Mouse (Mus musculus) embryo, embryonic 10 days (tissue): Measurements from ENCODE around the gene Per2.
"Not testable (repeated sequence)": the region's sequence is repeated elsewhere in the genome, so short reads cannot be mapped to it uniquely, and the experiment has no call there.

Experiments
- DNase-seq: peaks from one replicate; pipeline ENCODE4 v3.0.0-alpha.2; 2015; ENCODE audit warnings: low spot score

Gene Per2

DNA sequence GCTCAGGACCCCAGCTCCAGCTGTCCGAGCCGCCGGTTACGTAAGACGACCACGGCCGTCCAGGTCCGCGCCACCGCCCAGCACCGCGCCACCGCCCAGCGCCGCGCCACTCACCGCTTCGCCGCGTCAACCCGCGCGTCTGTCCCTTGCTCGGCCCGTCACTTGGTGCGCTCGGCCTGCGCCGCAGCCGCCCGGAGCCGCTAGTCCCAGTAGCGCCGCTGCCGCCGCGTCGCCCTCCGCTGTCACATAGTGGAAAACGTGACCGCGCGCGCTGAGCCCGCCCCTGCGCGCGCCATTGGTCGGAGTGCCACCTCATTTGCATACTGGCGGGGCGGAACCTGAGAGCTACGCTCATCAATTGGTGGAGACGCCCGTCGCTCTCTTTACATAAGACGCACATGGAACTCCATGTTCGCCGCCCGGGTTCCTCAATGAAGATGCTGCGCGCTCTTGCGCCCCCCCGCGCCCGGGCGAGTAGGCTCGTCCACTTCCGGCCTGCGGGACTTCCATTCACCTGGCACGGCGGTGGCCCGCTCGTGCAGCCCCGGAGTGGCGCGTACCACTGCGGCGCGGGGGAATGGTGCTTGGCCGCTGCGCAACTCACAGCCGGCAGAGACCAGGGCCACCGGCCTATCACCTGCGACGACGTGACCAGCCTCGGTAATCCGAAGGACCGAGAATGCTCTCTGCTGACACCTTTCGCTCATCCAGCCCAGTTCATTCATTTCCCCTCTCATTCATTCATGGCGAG lies at the start of gene Per2:
Per2 (minus strand) TSS at position 266 of the 751 bp plus-strand sequence.
- peak; percentile 99 for DNase-seq

DNA sequence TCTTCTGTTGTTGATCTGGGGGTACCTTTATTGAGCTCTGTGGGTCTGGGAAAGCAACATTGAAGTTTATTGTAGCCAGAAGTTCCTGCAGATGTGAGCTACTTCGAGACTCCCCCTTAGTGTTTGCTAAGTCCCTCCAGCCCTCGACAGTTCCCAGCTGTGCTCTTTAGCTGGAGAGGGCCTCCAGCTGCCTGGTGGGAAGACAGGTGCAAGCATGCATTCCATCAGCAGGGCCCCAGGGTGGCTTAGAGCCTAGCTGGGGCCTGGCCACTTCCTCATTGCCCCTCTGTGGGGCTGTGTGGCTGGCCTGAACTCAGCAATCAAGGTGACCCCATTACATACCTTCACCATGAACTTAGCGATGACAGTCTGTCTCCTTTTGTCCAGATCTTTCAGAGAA lies 45.5 kb upstream of the Per2 start:
- no peak for DNase-seq

- DNase-seq, result no peak
These were observed 39.5 kb upstream of the Per2 start for GRCm38 (mm10) chr1:91498579-91498978.

DNA sequence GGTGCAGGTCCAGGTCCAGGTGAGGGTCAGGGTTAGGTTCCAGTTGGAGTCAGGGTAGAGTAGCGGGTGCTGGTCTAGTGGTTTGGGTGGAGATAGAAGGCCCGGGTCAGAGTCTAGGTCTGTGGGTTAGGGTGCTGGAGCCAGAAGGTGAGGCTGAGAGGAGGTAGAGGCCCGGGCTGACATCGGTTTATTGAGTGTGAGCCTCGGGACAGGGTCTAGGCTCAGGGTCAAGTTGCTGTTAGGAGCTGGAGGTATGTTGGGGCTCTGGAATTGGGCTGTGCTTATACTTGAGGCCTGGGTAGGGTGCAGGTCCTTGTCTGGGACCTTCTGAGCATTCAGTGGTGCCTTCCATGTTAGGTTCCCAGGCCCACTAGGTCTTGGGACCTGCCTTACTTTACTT lies 36.2 kb upstream of the Per2 start:
- no peak for DNase-seq

- peak; percentile 93 for DNase-seq
These were observed 35.5 kb upstream of the Per2 start, which contains the start of gene Traf3ip1 for GRCm38 (mm10) chr1:91494457-91495140. TSS of gene Traf3ip1 (plus strand) at chr1:91494647.

- no peak for DNase-seq
These were observed 34.8 kb upstream of the Per2 start for GRCm38 (mm10) chr1:91493938-91494337.

DNA sequence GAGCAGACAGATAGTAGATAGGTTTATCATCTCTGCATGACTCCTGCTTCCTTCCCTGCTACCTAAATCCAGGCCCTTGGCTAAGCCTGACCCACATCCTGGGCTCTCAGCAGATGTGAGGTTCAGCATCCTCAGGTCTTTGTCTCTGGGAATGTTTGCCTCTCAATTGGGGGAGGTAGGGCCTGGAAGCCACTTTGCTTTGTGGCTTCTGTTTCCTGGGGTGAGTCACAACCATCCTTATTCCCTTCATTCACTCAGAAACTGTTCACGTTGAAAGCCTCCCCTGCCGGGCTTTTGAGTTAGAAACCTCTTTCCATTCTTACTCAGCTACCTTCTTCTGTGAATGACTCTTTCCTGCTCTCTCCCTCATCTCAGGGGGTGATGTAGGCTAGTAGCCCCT lies 33.6 kb upstream of the Per2 start:
- no peak for DNase-seq

GRCm38 (mm10) chr1:91490322-91490721 lies 31.2 kb upstream of the Per2 start:
- DNase-seq, result no peak

GRCm38 (mm10) chr1:91486165-91486564 lies 27.0 kb upstream of the Per2 start:
- DNase-seq, result no peak

GRCm38 (mm10) chr1:91485422-91485821 lies 26.3 kb upstream of the Per2 start:
- DNase-seq, result no peak

DNA sequence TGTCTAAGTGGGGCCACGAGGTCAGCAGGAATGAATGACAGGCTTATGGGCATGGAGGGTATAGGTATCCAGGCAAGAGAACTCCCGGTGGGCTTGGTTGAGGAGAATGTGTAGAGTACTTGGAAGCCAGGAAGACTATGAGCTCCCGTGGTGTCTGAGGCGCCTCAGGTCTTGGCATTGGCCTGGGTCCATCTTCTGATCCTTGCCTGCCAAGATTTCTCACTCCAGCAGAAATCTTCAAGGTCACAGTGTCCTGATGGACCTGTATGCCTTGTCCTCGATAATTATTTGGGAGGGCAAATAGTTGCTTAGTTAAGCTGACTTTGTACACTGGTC lies 24.9 kb upstream of the Per2 start:
- DNase-seq, result no peak

- DNase-seq, result peak; percentile 92
These were observed 24.3 kb upstream of the Per2 start for GRCm38 (mm10) chr1:91483304-91484010.

- DNase-seq, result no peak
These were observed 23.6 kb upstream of the Per2 start for GRCm38 (mm10) chr1:91482616-91483211.

DNA sequence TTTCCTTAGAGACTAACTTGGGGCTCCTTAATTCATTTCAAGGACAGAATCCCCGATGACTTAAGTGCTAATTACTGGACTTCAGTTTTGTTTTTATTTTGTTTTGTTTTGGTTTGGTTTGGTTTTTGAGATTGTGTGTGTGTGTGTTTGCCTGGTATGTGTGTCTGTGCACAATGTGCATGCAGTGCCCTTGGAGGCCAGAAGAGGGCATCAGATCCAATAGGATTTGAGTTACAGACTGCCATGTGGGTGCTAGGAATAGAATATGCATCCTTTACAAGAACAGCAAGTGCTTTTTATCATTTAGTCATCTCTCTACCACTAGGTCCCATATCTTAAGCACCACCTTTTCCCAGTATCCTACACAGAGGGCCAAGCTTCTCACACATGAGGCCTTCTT lies 19.8 kb upstream of the Per2 start:
- DNase-seq, result no peak

DNA sequence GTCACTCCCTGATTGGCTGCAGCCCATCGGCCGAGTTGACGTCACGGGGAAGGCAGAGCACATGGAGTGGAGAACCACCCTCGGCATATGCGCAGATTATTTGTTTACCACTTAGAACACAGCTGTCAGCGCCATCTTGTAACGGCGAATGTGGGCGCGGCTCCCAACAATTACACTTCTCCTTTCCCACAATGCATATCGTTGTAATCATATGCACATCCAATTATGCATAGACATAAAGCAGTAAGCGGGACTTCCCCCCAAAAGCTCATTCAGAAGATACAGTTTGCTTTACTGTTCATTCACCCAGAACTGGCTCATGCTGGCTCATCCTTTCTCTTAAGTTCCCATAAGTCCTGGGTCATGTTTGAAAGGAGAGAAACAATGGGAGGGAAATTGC lies 19.0 kb upstream of the Per2 start:
- DNase-seq, result not testable (repeated sequence)

DNA sequence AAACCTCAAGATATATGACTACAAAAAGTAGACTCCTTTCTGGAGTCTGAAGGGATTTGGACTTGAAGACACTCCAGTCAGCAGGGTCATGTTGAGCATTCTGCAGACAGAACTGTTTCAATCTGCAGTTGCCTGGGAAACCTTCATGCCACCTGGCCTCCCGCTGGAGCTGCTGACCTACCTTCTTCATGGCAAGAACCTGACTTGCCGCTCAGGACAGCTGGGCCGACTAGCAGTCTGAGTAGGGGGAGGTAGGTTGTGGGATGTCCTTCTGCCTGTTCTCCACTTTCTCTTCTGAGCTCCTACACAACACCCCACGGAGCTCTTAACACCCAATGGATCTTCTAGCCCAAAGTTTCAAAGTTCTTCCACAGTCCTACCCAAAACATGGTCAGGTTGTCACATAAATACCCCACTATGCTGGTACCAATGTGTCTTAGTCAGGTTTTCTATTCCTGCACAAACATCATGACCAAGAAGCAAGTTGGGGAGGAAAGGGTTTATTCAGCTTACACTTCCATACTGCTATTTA lies 10.8 kb upstream of the Per2 start:
- DNase-seq, result no peak

DNA sequence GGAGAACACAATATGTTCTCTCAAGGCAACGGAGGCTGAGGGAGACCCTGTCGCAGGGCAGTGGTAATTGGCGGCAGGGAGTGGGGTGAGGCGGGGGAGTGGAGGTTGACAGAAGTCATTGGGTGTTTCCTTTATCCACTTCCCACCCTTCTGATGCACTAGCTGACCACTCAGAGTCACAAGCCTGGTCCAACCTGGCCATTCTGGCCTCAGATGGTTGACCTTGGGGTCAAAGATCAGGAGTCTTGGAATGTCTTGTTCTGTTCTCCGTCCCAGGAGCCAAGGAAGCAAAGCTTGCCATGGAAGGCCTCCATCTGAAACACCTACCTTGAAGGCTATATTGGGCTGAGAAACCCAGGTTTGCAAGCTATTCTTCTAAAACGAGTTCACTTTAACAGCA lies 7.1 kb upstream of the Per2 start:
- DNase-seq, result no peak

DNA sequence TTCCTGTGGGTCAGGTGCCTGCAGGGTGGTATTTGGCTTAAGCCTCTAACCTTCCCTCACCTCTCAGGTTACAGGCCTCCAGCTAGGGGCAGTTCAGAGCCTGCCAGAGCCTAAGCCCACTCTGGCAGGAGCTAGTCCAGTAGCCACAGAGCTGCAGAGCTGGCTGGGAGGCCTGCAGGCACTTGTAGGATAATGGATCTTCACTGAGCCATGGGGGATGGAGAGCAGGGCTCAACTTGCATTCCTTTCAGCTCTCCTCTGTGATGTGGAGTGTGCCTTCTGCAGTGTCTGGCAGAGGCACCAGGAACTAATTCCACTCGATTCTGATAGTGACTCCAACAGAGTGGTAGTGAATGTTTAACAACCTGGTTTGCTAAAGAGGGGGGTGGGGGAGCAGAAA lies 6.1 kb upstream of the Per2 start:
- peak; percentile 35 for DNase-seq

DNA sequence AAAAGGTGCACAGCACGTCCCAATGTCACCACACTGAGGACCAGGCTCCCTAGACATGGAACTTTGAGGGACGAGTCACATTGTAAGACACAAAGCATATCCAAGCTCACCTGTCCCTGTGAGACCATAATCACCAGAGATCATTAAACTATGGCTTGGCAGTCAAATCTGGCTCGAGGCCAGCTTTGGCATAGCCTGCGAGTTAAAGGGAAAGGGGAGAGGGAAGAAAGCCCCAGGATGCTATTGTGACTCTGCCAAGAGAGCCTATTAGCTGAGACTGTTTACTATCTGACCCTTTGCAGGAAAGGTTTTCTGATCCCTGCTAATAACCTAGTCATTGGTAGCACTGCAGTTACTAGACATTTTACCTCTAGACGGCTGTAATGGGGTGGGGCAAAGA lies 5.3 kb upstream of the Per2 start:
- no peak for DNase-seq

DNA sequence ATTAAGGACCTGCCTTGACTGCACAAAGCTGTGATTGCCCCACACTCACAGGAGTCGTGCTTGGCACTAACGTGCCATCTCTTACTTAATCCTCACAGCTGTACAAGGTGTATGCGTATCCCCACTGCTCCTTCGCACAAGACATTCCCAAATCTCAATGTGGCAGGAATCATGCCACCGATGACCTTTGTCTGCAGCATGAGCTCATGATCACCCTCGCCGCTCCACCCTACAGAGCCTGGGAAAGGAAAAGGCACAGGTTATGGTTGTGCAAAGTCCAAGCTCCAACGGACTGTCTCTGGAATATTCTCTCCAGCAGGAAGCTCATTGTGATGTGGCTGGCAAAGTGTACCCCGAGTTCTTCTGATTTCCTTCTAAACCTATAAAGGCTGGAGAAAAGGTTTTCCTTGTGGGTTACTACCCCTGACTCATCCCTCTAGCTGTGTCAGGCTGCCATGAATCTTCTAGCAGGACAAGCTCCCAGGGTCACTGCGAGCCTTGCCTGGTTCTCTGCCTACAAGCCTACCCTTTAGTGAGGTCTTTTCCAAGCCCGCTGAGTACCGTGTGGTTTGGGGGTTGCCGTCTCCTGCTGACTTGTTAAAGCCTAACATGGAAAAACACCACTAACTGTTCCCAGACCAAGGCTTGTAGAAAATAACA lies 4.3 kb upstream of the Per2 start:
- DNase-seq, result no peak

DNA sequence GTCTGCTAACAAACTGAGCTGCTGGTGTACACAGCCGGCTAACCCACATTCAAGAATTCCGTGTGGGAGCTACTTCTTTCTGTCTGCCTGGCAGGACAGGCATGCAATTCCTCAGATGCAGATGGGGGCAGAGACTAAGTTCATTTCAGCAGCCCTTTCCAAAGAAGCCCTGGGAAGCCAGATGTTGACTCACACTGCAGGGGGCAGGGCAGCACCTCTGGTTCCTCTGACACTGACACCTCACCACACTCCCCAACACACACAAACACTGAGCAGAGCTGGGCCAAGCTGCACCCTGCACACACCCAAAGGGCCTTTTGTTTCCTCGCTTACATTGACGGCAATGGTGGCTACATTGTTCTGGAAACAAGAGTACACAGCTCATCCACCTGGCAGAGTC lies 1.4 kb upstream of the Per2 start:
- no peak for DNase-seq

DNA sequence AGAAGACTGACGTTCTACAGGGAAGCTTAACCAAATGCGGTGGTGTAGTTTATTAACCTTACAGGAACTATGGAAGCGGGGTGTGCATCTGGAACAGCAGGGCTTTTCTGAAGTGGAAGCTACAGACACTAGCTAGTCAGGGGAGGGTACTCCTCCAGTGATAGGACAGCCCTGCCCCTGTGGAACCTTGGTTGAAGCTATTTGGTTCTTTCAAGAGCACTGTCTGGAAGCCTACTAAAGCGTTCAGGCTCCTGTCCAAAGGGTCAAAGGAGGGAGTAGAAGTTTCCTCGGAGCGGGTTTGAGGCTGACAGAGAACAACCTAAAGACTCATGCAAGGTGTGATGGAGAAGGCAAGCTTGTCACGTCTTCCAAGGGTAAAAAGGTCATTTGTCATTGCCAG lies 945 bp upstream of the Per2 start:
- DNase-seq, result no peak
